Mouse (Mus musculus): ENCODE data around the gene Cln5. TPM values are rescaled to one million over a fixed set of nuclear protein-coding genes. Genes with fewer than 3 reads are reported as not detected.

The Cln5 gene
- polyA plus RNA-seq, 1 experiment from 2014 or later: 23.1 TPM

DNA sequence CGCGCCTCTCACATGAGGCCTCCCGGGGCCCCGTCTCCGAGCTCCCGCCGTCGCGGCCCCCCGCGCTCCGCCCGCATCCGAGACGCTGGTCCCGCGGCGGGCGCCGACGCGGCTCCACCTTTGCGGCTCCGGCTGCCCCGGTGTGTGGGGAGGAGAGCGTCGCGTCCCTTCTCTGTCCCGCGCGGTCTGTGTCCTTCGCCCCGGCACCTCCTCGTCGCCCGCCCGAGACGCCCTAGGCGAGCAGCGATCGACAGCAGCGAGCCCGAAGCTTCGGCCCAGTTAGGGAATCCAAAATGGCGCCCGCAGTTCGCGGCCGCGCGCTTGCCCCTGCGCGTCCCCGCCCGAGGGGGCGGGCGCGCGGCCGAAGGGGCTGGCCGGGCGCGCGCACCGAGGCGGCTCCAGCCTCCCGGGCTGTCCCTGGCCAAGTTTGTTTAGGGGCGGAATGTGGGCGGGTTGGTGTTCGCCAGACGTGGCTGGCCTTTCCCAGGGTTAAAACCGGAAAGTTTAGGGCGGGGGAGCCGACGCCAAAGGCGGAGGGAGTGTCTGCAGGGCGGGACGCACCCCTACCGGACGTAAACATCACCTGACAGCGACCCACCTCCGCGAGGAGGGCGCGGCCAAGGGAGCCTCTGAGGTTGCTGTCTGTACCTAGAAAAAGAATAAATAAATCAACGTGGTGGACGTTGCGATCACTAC, 29.4 kb downstream of the Cln5 start, which contains the start of gene Fbxl3:
Gene Fbxl3 (minus strand): TSS at position 329 of the 696 bp plus-strand sequence.
- Histone ChIP-seq H3K36me3 (ENCODE audit: control insufficient read depth, insufficient read depth, low read length) (no peaks in the 10 kb centered on the region), H3K4me3 (ENCODE audit: low read depth, low read length) (peak within 1 kb of the TSS; percentile 89), H3K4me2 (ENCODE audit: low read depth, low read length, severe bottlenecking) (peak within 1 kb of the TSS; percentile 58), H3K27ac (ENCODE audit: low read depth, low read length) (peak within 1 kb of the TSS; percentile 96), H3K9ac (ENCODE audit: low read length) (peak within 1 kb of the TSS; percentile 99), H3K27me3 (ENCODE audit: control insufficient read depth, insufficient read depth, low read length) (no peaks in the 10 kb centered on the region), H3K9me3 (ENCODE audit: control insufficient read depth, low read length) (no peaks in the 10 kb centered on the region), H3K4me1 (replicated peaks; ENCODE audit: control insufficient read depth, insufficient read depth, low read length) (0 out of 2 replicates have a peak, but pooled peaks cover 5% of the 10 kb centered on the region)
- DNase-seq (ENCODE audit: low spot score) (peak; percentile 91), ATAC-seq (replicated peaks; ENCODE audit: low FRiP score) (peak; percentile 90)
- WGBS: under 1% methylated on average over 62 of the region's 88 CpGs

- no peaks in the 10 kb centered on the region for H3K27me3 ChIP-seq (ENCODE audit: control insufficient read depth, insufficient read depth, low read length)
- no peak overlapping the region for H3K4me3 ChIP-seq (ENCODE audit: low read depth, low read length)
- 0 out of 2 replicates have a peak, but pooled peaks cover 5% of the 10 kb centered on the region for H3K4me1 ChIP-seq (replicated peaks; ENCODE audit: control insufficient read depth, insufficient read depth, low read length)
- no peaks in the 10 kb centered on the region for H3K9me3 ChIP-seq (ENCODE audit: control insufficient read depth, low read length)
- 85% methylated on average over 13 of the region's 13 CpGs for WGBS
- H3K4me2 ChIP-seq (ENCODE audit: low read depth, low read length, severe bottlenecking): no peak overlapping the region
- DNase-seq (ENCODE audit: low spot score) (no peak), ATAC-seq (replicated peaks; ENCODE audit: low FRiP score) (no peak)
- no peaks in the 10 kb centered on the region for H3K36me3 ChIP-seq (ENCODE audit: control insufficient read depth, insufficient read depth, low read length)
- no peak overlapping the region for H3K9ac ChIP-seq (ENCODE audit: low read length)
- no peak overlapping the region for H3K27ac ChIP-seq (ENCODE audit: low read depth, low read length)
These were observed 30.3 kb downstream of the Cln5 start for GRCm38 (mm10) chr14:103100296-103100695.

- no peak overlapping the region for H3K4me2 ChIP-seq (ENCODE audit: low read depth, low read length, severe bottlenecking)
- ATAC-seq (replicated peaks; ENCODE audit: low FRiP score) (no peak), DNase-seq (ENCODE audit: low spot score) (no peak)
- H3K4me1 ChIP-seq (replicated peaks; ENCODE audit: control insufficient read depth, insufficient read depth, low read length): 0 out of 2 replicates have a peak, but pooled peaks cover 5% of the 10 kb centered on the region
- no peak overlapping the region for H3K9ac ChIP-seq (ENCODE audit: low read length)
- no peaks in the 10 kb centered on the region for H3K9me3 ChIP-seq (ENCODE audit: control insufficient read depth, low read length)
- H3K4me3 ChIP-seq (ENCODE audit: low read depth, low read length): no peak overlapping the region
- H3K36me3 ChIP-seq (ENCODE audit: control insufficient read depth, insufficient read depth, low read length): no peaks in the 10 kb centered on the region
- H3K27me3 ChIP-seq (ENCODE audit: control insufficient read depth, insufficient read depth, low read length): no peaks in the 10 kb centered on the region
- no peak overlapping the region for H3K27ac ChIP-seq (ENCODE audit: low read depth, low read length)
- WGBS: 87% methylated on average over 3 of the region's 3 CpGs
These were observed 31.2 kb downstream of the Cln5 start for GRCm38 (mm10) chr14:103101171-103101570.

- H3K4me2 ChIP-seq (ENCODE audit: low read depth, low read length, severe bottlenecking): no peak overlapping the region
- WGBS: 69% methylated on average over 6 of the region's 6 CpGs
- no peak overlapping the region for H3K9ac ChIP-seq (ENCODE audit: low read length)
- no peaks in the 10 kb centered on the region for H3K36me3 ChIP-seq (ENCODE audit: control insufficient read depth, insufficient read depth, low read length)
- no peaks in the 10 kb centered on the region for H3K27me3 ChIP-seq (ENCODE audit: control insufficient read depth, insufficient read depth, low read length)
- H3K4me1 ChIP-seq (replicated peaks; ENCODE audit: control insufficient read depth, insufficient read depth, low read length): 0 out of 2 replicates have a peak, but pooled peaks cover 4% of the 10 kb centered on the region
- ATAC-seq (replicated peaks; ENCODE audit: low FRiP score) (no peak), DNase-seq (ENCODE audit: low spot score) (no peak)
- no peak overlapping the region for H3K27ac ChIP-seq (ENCODE audit: low read depth, low read length)
- no peak overlapping the region for H3K4me3 ChIP-seq (ENCODE audit: low read depth, low read length)
- H3K9me3 ChIP-seq (ENCODE audit: control insufficient read depth, low read length): no peaks in the 10 kb centered on the region
These were observed 32.2 kb downstream of the Cln5 start for GRCm38 (mm10) chr14:103102246-103102645.

- Histone ChIP-seq H3K36me3 (ENCODE audit: control insufficient read depth, insufficient read depth, low read length) (no peaks in the 10 kb centered on the region), H3K4me2 (ENCODE audit: low read depth, low read length, severe bottlenecking) (no peak overlapping the region), H3K9me3 (ENCODE audit: control insufficient read depth, low read length) (no peaks in the 10 kb centered on the region), H3K4me3 (ENCODE audit: low read depth, low read length) (no peak overlapping the region), H3K27ac (ENCODE audit: low read depth, low read length) (no peak overlapping the region), H3K27me3 (ENCODE audit: control insufficient read depth, insufficient read depth, low read length) (no peaks in the 10 kb centered on the region), H3K9ac (ENCODE audit: low read length) (no peak overlapping the region), H3K4me1 (replicated peaks; ENCODE audit: control insufficient read depth, insufficient read depth, low read length) (0 out of 2 replicates have a peak, but pooled peaks cover 4% of the 10 kb centered on the region)
- no peak for ATAC-seq (replicated peaks; ENCODE audit: low FRiP score)
- no peak for DNase-seq (ENCODE audit: low spot score)
- 85% methylated on average over 10 of the region's 10 CpGs for WGBS
These were observed 32.8 kb downstream of the Cln5 start for GRCm38 (mm10) chr14:103102731-103103335.

DNA sequence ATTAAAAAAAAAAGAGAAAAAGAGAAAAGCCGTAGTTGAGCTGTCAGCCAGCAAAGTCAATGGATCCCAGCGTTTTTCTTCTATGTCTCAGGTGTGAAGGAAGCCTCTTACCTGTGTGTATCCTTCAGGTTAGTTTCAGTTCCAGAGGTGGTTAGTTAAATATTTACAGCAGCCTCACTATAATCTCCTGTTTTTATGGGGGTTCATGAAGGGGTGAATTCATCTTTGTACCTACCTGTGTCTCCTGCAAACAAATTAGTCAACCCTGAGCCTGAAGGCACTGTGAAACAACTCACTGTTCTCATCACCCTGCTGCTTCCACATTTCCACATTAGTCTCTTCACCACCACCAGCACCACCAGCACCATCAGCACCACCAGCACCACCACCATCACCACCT, 36.3 kb downstream of the Cln5 start:
- Histone ChIP-seq H3K4me2 (ENCODE audit: low read depth, low read length, severe bottlenecking) (no peak overlapping the region), H3K27ac (ENCODE audit: low read depth, low read length) (no peak overlapping the region), H3K9ac (ENCODE audit: low read length) (no peak overlapping the region), H3K36me3 (ENCODE audit: control insufficient read depth, insufficient read depth, low read length) (no peaks in the 10 kb centered on the region), H3K4me1 (replicated peaks; ENCODE audit: control insufficient read depth, insufficient read depth, low read length) (no peaks in the 10 kb centered on the region), H3K9me3 (ENCODE audit: control insufficient read depth, low read length) (no peaks in the 10 kb centered on the region), H3K27me3 (ENCODE audit: control insufficient read depth, insufficient read depth, low read length) (no peaks in the 10 kb centered on the region), H3K4me3 (ENCODE audit: low read depth, low read length) (no peak overlapping the region)
- ATAC-seq (replicated peaks; ENCODE audit: low FRiP score) (no peak), DNase-seq (ENCODE audit: low spot score) (no peak)
- 87% methylated on average over 2 of the region's 2 CpGs for WGBS

- ATAC-seq (replicated peaks; ENCODE audit: low FRiP score): no peak
- no peak for DNase-seq (ENCODE audit: low spot score)
- peaks cover 2% of the 10 kb centered on the region; the same call in 1 of the 2 replicates for H3K36me3 ChIP-seq (ENCODE audit: control insufficient read depth, insufficient read depth, low read length)
- H3K4me3 ChIP-seq (ENCODE audit: low read depth, low read length): no peak overlapping the region
- no peaks in the 10 kb centered on the region for H3K27me3 ChIP-seq (ENCODE audit: control insufficient read depth, insufficient read depth, low read length)
- 92% methylated on average over 4 of the region's 4 CpGs for WGBS
- H3K4me1 ChIP-seq (replicated peaks; ENCODE audit: control insufficient read depth, insufficient read depth, low read length): no peaks in the 10 kb centered on the region
- H3K9me3 ChIP-seq (ENCODE audit: control insufficient read depth, low read length): no peaks in the 10 kb centered on the region
- no peak overlapping the region for H3K27ac ChIP-seq (ENCODE audit: low read depth, low read length)
- H3K9ac ChIP-seq (ENCODE audit: low read length): no peak overlapping the region
- H3K4me2 ChIP-seq (ENCODE audit: low read depth, low read length, severe bottlenecking): no peak overlapping the region
These were observed 40.0 kb downstream of the Cln5 start for GRCm38 (mm10) chr14:103109971-103110370.

GRCm38 (mm10) chr14:103112606-103113363, 42.8 kb downstream of the Cln5 start:
- ATAC-seq (replicated peaks; ENCODE audit: low FRiP score) (no peak), DNase-seq (ENCODE audit: low spot score) (no peak)
- Histone ChIP-seq H3K36me3 (ENCODE audit: control insufficient read depth, insufficient read depth, low read length) (peaks cover 2% of the 10 kb centered on the region; the same call in 1 of the 2 replicates), H3K27me3 (ENCODE audit: control insufficient read depth, insufficient read depth, low read length) (no peaks in the 10 kb centered on the region), H3K4me3 (ENCODE audit: low read depth, low read length) (no peak overlapping the region), H3K9me3 (ENCODE audit: control insufficient read depth, low read length) (no peaks in the 10 kb centered on the region), H3K4me2 (ENCODE audit: low read depth, low read length, severe bottlenecking) (no peak overlapping the region), H3K4me1 (replicated peaks; ENCODE audit: control insufficient read depth, insufficient read depth, low read length) (no peaks in the 10 kb centered on the region), H3K9ac (ENCODE audit: low read length) (no peak overlapping the region), H3K27ac (ENCODE audit: low read depth, low read length) (no peak overlapping the region)
- WGBS: 90% methylated on average over 3 of the region's 3 CpGs

Measured in forebrain, embryonic 11.5 days (tissue).